In genomic region chr6:52238155-52238545, GRCm38 (mm10) we compare ENCODE assay signal across 16 mouse cellular contexts. TPM values are rescaled to one million over a fixed set of nuclear protein-coding genes. Genes with fewer than 3 reads are reported as not detected.
DNase-seq lines count a peak whose midpoint lies in the region; ATAC-seq lines count a peak whose summit lies in the region.
"Had no signal": no experiment of that assay in that cellular context is flagged by ENCODE, and none has a peak within 500 bp of the region (broad histone marks: within the 10 kb centered on the region; RNA-seq: fewer than 3 reads in every experiment).

No protein-coding gene starts in this region.

- peaks cover 6% of the 10 kb centered on the region; the same call in 1 of the 2 replicates for H3K4me1 ChIP-seq in embryonic facial prominence, embryonic 10.5 days
- H3K4me1 ChIP-seq in kidney, embryonic 16.5 days (ENCODE audit: insufficient read depth, low read length): peaks cover 45% of the 10 kb centered on the region
- peaks cover 52% of the 10 kb centered on the region for H3K4me1 ChIP-seq in limb, embryonic 15.5 days
- H3K4me1 ChIP-seq in liver, embryonic 12.5 days: no peaks in the 10 kb centered on the region

- peak overlapping the region; percentile 99 for H3K9ac ChIP-seq in kidney, embryonic 16.5 days (replicated peaks; ENCODE audit: low read length)
- peak overlapping the region; percentile 42; the same call in 1 of the 2 replicates for H3K9ac ChIP-seq in limb, embryonic 15.5 days
- H3K9ac ChIP-seq in liver, embryonic 12.5 days: no peak overlapping the region

- peak; percentile 3 for DNase-seq in gastrocnemius, postnatal 25 days
- DNase-seq in gastrocnemius, adult 8-10 months (ENCODE audit: low spot score in 2 of 2): no peak
- peak; percentile 36 for DNase-seq in embryonic facial prominence, embryonic 10.5 days (ENCODE audit: low spot score)
- DNase-seq in retina, embryonic 14.5 days (ENCODE audit: low spot score): no peak
- DNase-seq: adrenal gland, postnatal 36 days; lung, adult 2 months had no signal

- no peak for ATAC-seq in kidney, embryonic 16.5 days (ENCODE audit: low FRiP score, low TSS enrichment)
- ATAC-seq in limb, embryonic 15.5 days (ENCODE audit: insufficient number of reproducible peaks, low FRiP score, low TSS enrichment, low read depth): no peak
- ATAC-seq in liver, embryonic 12.5 days: no peak
- no peak for ATAC-seq in megakaryocyte-erythroid progenitor cell, adult 5-6 weeks (replicated peaks; ENCODE audit: low FRiP score, low TSS enrichment, poor library complexity, severe bottlenecking)

- peak overlapping the region; percentile 84 for H3K4me2 ChIP-seq in kidney, embryonic 16.5 days (replicated peaks; ENCODE audit: low read depth, low read length)
- peak overlapping the region; percentile 67 for H3K4me2 ChIP-seq in limb, embryonic 15.5 days
- H3K4me2 ChIP-seq in liver, embryonic 12.5 days: no peak overlapping the region
- H3K4me2 ChIP-seq: heart, embryonic 11.5 days had no signal

- peaks cover 100% of the 10 kb centered on the region for H3K27me3 ChIP-seq in embryonic facial prominence, embryonic 10.5 days (replicated peaks; ENCODE audit: low read depth, poor library complexity, severe bottlenecking)
- H3K27me3 ChIP-seq in kidney, embryonic 16.5 days (ENCODE audit: insufficient read depth, low read length): 0 out of 2 replicates have a peak, but pooled peaks cover 3% of the 10 kb centered on the region
- peaks cover 17% of the 10 kb centered on the region; the same call in 1 of the 2 replicates for H3K27me3 ChIP-seq in limb, embryonic 15.5 days
- H3K27me3 ChIP-seq in liver, embryonic 12.5 days (replicated peaks): peaks cover 99% of the 10 kb centered on the region

- no peaks in the 10 kb centered on the region for H3K36me3 ChIP-seq in embryonic facial prominence, embryonic 10.5 days (replicated peaks)
- no peaks in the 10 kb centered on the region; the same call in 1 of the 2 replicates for H3K36me3 ChIP-seq in kidney, embryonic 16.5 days (ENCODE audit: insufficient read depth, low read length)
- no peaks in the 10 kb centered on the region for H3K36me3 ChIP-seq in limb, embryonic 15.5 days
- no peaks in the 10 kb centered on the region for H3K36me3 ChIP-seq in liver, embryonic 12.5 days
- H3K36me3 ChIP-seq: hindbrain, embryonic 10.5 days had no signal

- no peak overlapping the region for H3K27ac ChIP-seq in embryonic facial prominence, embryonic 10.5 days (replicated peaks)
- peak overlapping the region; percentile 86 for H3K27ac ChIP-seq in kidney, embryonic 16.5 days (ENCODE audit: low read length)
- H3K27ac ChIP-seq in limb, embryonic 15.5 days: peak overlapping the region; percentile 96
- H3K27ac ChIP-seq in liver, embryonic 12.5 days: no peak overlapping the region
- H3K27ac ChIP-seq: hindbrain, embryonic 10.5 days; layer of hippocampus, adult 2 months had no signal

- H3K4me3 ChIP-seq in embryonic facial prominence, embryonic 10.5 days: no peak overlapping the region
- H3K4me3 ChIP-seq in kidney, embryonic 16.5 days (ENCODE audit: low read length): peak overlapping the region; percentile 83
- H3K4me3 ChIP-seq in limb, embryonic 15.5 days: peak overlapping the region; percentile 59
- no peak overlapping the region for H3K4me3 ChIP-seq in liver, embryonic 12.5 days
- H3K4me3 ChIP-seq: hindbrain, embryonic 10.5 days; layer of hippocampus, adult 2 months had no signal

- H3K9me3 ChIP-seq in embryonic facial prominence, embryonic 10.5 days: no peaks in the 10 kb centered on the region
- no peaks in the 10 kb centered on the region for H3K9me3 ChIP-seq in kidney, embryonic 16.5 days (ENCODE audit: low read length)
- no peaks in the 10 kb centered on the region for H3K9me3 ChIP-seq in limb, embryonic 15.5 days
- no peaks in the 10 kb centered on the region for H3K9me3 ChIP-seq in liver, embryonic 12.5 days (replicated peaks)
- H3K9me3 ChIP-seq: hindbrain, embryonic 10.5 days had no signal

- 1% methylated on average over 7 of the region's 7 CpGs for WGBS in embryonic facial prominence, embryonic 10.5 days
- 6% methylated on average over 7 of the region's 7 CpGs for WGBS in kidney, embryonic 16.5 days
- WGBS in limb, embryonic 15.5 days: 6% methylated on average over 7 of the region's 7 CpGs
- WGBS in liver, embryonic 12.5 days (ENCODE audit: insufficient replicate concordance): 6% methylated on average over 7 of the region's 7 CpGs

RNA-seq across cellular contexts. Expression of gene Hoxa10, which starts 2.5 kb away (rescaled TPM):
- 10 to 100 TPM; 14.8 to 18.4 TPM for total RNA-seq in gastrocnemius, postnatal 25 days (2021)
- 10 to 100 TPM; 14.5 to 15.2 (median 14.8) TPM for total RNA-seq in gastrocnemius, adult 8-10 months (2022)
- polyA plus RNA-seq in embryonic facial prominence, embryonic 10.5 days (2016; fragmentation: Nextera tagmentation; extraction: Ambion mirVana): not detected in 2 replicates
- polyA plus RNA-seq in kidney, embryonic 16.5 days (2015; fragmentation: Nextera tagmentation; extraction: Ambion mirVana): 147 and 154 TPM in 2 replicates
- polyA plus RNA-seq in limb, embryonic 15.5 days (2015; fragmentation: Nextera tagmentation; extraction: Ambion mirVana): 86.8 and 108 TPM in 2 replicates
- 0.44 and 0.61 TPM in 2 replicates for polyA plus RNA-seq in liver, embryonic 12.5 days (2016; fragmentation: Nextera tagmentation; extraction: Ambion mirVana)
- not detected in 2 replicates for total RNA-seq in megakaryocyte-erythroid progenitor cell, adult 5-6 weeks (2014; fragmentation: Nextera tagmentation)
- 0.34 TPM in 1 of 2 replicates, not detected in the other for total RNA-seq in megakaryocyte-erythroid progenitor cell, adult 5-6 weeks (2017)
- total RNA-seq: layer of hippocampus, adult 2 months; left cerebral cortex, postnatal 25 days; MEL had no signal
- polyA plus RNA-seq: hindbrain, embryonic 10.5 days; lung, adult 2 months; spleen, adult 2 months had no signal

RNA-seq across cellular contexts. Expression of gene Hoxa9, which starts 7.3 kb away (rescaled TPM):
- 10 to 100 TPM in 1 of 2 experiments, 1 to 10 TPM in 1; 5.7 to 13.5 TPM for total RNA-seq in gastrocnemius, postnatal 25 days (2021)
- total RNA-seq in gastrocnemius, adult 8-10 months (2022): 1 to 10 TPM; 5.2 to 8.3 (median 7.5) TPM
- polyA plus RNA-seq in embryonic facial prominence, embryonic 10.5 days (2016; fragmentation: Nextera tagmentation; extraction: Ambion mirVana): not detected in 2 replicates
- 56.6 and 56.8 TPM in 2 replicates for polyA plus RNA-seq in kidney, embryonic 16.5 days (2015; fragmentation: Nextera tagmentation; extraction: Ambion mirVana)
- polyA plus RNA-seq in limb, embryonic 15.5 days (2015; fragmentation: Nextera tagmentation; extraction: Ambion mirVana): 30.8 and 34.0 TPM in 2 replicates
- polyA plus RNA-seq in liver, embryonic 12.5 days (2016; fragmentation: Nextera tagmentation; extraction: Ambion mirVana): 1.2 and 1.4 TPM in 2 replicates
- 7.6 and 9.7 TPM in 2 replicates for total RNA-seq in megakaryocyte-erythroid progenitor cell, adult 5-6 weeks (2014; fragmentation: Nextera tagmentation)
- 10.3 and 27.1 TPM in 2 replicates for total RNA-seq in megakaryocyte-erythroid progenitor cell, adult 5-6 weeks (2017)
- total RNA-seq: layer of hippocampus, adult 2 months; left cerebral cortex, postnatal 25 days; MEL had no signal
- polyA plus RNA-seq: hindbrain, embryonic 10.5 days; lung, adult 2 months had no signal

RNA-seq across cellular contexts. Expression of gene Hoxa11, which starts 7.5 kb away (rescaled TPM):
- total RNA-seq in gastrocnemius, postnatal 25 days (2021): 1 to 10 TPM; 1.4 to 1.8 TPM
- 1 to 10 TPM; 2.0 to 3.0 (median 2.9) TPM for total RNA-seq in gastrocnemius, adult 8-10 months (2022)
- not detected in 2 replicates for polyA plus RNA-seq in embryonic facial prominence, embryonic 10.5 days (2016; fragmentation: Nextera tagmentation; extraction: Ambion mirVana)
- polyA plus RNA-seq in kidney, embryonic 16.5 days (2015; fragmentation: Nextera tagmentation; extraction: Ambion mirVana): 27.9 and 31.8 TPM in 2 replicates
- 23.3 and 33.4 TPM in 2 replicates for polyA plus RNA-seq in limb, embryonic 15.5 days (2015; fragmentation: Nextera tagmentation; extraction: Ambion mirVana)
- polyA plus RNA-seq in liver, embryonic 12.5 days (2016; fragmentation: Nextera tagmentation; extraction: Ambion mirVana): 0.06 TPM in 1 of 2 replicates, not detected in the other
- total RNA-seq in megakaryocyte-erythroid progenitor cell, adult 5-6 weeks (2014; fragmentation: Nextera tagmentation): not detected in 2 replicates
- total RNA-seq in megakaryocyte-erythroid progenitor cell, adult 5-6 weeks (2017): not detected in 2 replicates
- total RNA-seq: adrenal gland, postnatal 36 days; layer of hippocampus, adult 2 months; left cerebral cortex, postnatal 25 days; MEL had no signal
- polyA plus RNA-seq: heart, embryonic 11.5 days; hindbrain, embryonic 10.5 days; lung, adult 2 months; spleen, adult 2 months had no signal

RNA-seq across cellular contexts. Expression of gene Hoxa7, which starts 16.5 kb away (rescaled TPM):
- total RNA-seq in gastrocnemius, postnatal 25 days (2021): 1 to 10 TPM; 4.7 to 5.5 TPM
- 1 to 10 TPM; 4.7 to 5.9 (median 5.4) TPM for total RNA-seq in gastrocnemius, adult 8-10 months (2022)
- 0.15 TPM in 1 of 2 replicates, not detected in the other for polyA plus RNA-seq in embryonic facial prominence, embryonic 10.5 days (2016; fragmentation: Nextera tagmentation; extraction: Ambion mirVana)
- 25.7 and 27.5 TPM in 2 replicates for polyA plus RNA-seq in kidney, embryonic 16.5 days (2015; fragmentation: Nextera tagmentation; extraction: Ambion mirVana)
- polyA plus RNA-seq in limb, embryonic 15.5 days (2015; fragmentation: Nextera tagmentation; extraction: Ambion mirVana): 12.0 and 12.9 TPM in 2 replicates
- polyA plus RNA-seq in liver, embryonic 12.5 days (2016; fragmentation: Nextera tagmentation; extraction: Ambion mirVana): 0.74 and 0.81 TPM in 2 replicates
- 3.4 and 4.1 TPM in 2 replicates for total RNA-seq in megakaryocyte-erythroid progenitor cell, adult 5-6 weeks (2014; fragmentation: Nextera tagmentation)
- total RNA-seq in megakaryocyte-erythroid progenitor cell, adult 5-6 weeks (2017): 2.6 and 3.1 TPM in 2 replicates
- total RNA-seq: layer of hippocampus, adult 2 months; left cerebral cortex, postnatal 25 days; MEL had no signal
- polyA plus RNA-seq: hindbrain, embryonic 10.5 days had no signal

RNA-seq across cellular contexts. Expression of gene Hoxa13, which starts 22.5 kb away (rescaled TPM):
- total RNA-seq in gastrocnemius, postnatal 25 days (2021): 1 to 10 TPM in 1 of 2 experiments, under 1 TPM in 1; 0.48 to 2.1 TPM
- 1 to 10 TPM; 4.1 to 5.2 (median 4.9) TPM for total RNA-seq in gastrocnemius, adult 8-10 months (2022)
- not detected in 2 replicates for polyA plus RNA-seq in embryonic facial prominence, embryonic 10.5 days (2016; fragmentation: Nextera tagmentation; extraction: Ambion mirVana)
- polyA plus RNA-seq in kidney, embryonic 16.5 days (2015; fragmentation: Nextera tagmentation; extraction: Ambion mirVana): 0.15 TPM in 2 replicates
- polyA plus RNA-seq in limb, embryonic 15.5 days (2015; fragmentation: Nextera tagmentation; extraction: Ambion mirVana): 11.0 and 17.4 TPM in 2 replicates
- not detected in 2 replicates for polyA plus RNA-seq in liver, embryonic 12.5 days (2016; fragmentation: Nextera tagmentation; extraction: Ambion mirVana)
- not detected in 2 replicates for total RNA-seq in megakaryocyte-erythroid progenitor cell, adult 5-6 weeks (2014; fragmentation: Nextera tagmentation)
- total RNA-seq in megakaryocyte-erythroid progenitor cell, adult 5-6 weeks (2017): not detected in 2 replicates
- total RNA-seq: adrenal gland, postnatal 36 days; layer of hippocampus, adult 2 months; left cerebral cortex, postnatal 25 days; MEL had no signal
- polyA plus RNA-seq: heart, embryonic 11.5 days; hindbrain, embryonic 10.5 days; lung, adult 2 months; spleen, adult 2 months had no signal

Comparison
In these comparisons a context has a peak if more than half of its experiments do, and no peak if none do; other contexts are left out.
1. DNase-seq: peak in gastrocnemius, postnatal 25 days (single experiment) and embryonic facial prominence, embryonic 10.5 days (single experiment); none in gastrocnemius, adult 8-10 months (0 of 2) and retina, embryonic 14.5 days (single experiment).
2. H3K27ac ChIP-seq: peak in kidney, embryonic 16.5 days (single experiment) and limb, embryonic 15.5 days (single experiment); none in embryonic facial prominence, embryonic 10.5 days (single experiment) and liver, embryonic 12.5 days (single experiment).
3. H3K4me3 ChIP-seq: peak in kidney, embryonic 16.5 days (single experiment) and limb, embryonic 15.5 days (single experiment); none in embryonic facial prominence, embryonic 10.5 days (single experiment) and liver, embryonic 12.5 days (single experiment).
4. RNA of gene Hoxa10, which starts 2.5 kb away (polyA plus RNA-seq): 147 to 154 TPM in kidney, embryonic 16.5 days and 86.8 to 108 TPM in limb, embryonic 15.5 days; 0.44 to 0.61 TPM in liver, embryonic 12.5 days and not detected in embryonic facial prominence, embryonic 10.5 days; every median in the first group is over 10 times any median in the second.
5. RNA of gene Hoxa9, which starts 7.3 kb away (polyA plus RNA-seq): 56.6 to 56.8 TPM in kidney, embryonic 16.5 days and 30.8 to 34.0 TPM in limb, embryonic 15.5 days; 1.2 to 1.4 TPM in liver, embryonic 12.5 days and not detected in embryonic facial prominence, embryonic 10.5 days; every median in the first group is over 10 times any median in the second.
6. RNA of gene Hoxa11, which starts 7.5 kb away (polyA plus RNA-seq): 23.3 to 33.4 TPM in limb, embryonic 15.5 days and 27.9 to 31.8 TPM in kidney, embryonic 16.5 days; 0.06 TPM in liver, embryonic 12.5 days and not detected in embryonic facial prominence, embryonic 10.5 days; every median in the first group is over 10 times any median in the second.